Mouse (Mus musculus): ENCODE measurements around the gene Hist1h4h.

The Hist1h4h gene

DNA sequence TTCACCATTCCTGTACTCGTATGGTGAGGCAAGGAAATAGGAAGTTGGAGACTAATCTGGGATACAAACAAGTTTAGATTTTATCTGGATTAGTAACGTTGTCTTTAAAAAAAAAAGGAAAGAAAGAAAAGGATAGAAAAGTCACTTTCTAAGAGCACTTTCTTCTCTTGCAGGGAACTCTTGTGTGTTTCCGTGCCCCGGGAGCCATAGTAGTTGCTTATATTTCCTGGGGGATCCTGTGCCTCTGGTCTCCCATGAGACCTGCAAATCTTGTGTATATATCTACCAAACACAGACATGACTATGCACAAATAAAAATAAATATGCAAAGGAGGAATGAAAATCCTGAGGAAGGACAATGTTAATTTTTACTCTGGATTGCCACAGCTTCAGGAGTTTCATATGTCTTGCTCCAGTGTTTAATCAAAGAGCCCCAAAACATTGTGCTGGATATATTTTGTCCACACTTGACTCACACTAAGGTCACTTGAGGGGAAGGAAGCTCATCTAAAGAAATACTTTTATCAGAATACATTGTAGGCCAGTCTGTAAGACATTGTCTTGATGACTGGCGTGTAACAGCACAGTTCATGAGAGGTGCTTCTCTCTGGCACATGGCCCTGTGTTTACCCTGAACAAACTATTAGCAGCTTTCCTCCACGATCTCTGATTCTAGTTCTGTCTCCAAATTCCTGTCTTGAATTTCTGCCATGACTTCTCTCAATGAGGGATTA lies 46.2 kb downstream of the Hist1h4h start:
- DNase-seq (ENCODE audit: low spot score) = no peak

DNA sequence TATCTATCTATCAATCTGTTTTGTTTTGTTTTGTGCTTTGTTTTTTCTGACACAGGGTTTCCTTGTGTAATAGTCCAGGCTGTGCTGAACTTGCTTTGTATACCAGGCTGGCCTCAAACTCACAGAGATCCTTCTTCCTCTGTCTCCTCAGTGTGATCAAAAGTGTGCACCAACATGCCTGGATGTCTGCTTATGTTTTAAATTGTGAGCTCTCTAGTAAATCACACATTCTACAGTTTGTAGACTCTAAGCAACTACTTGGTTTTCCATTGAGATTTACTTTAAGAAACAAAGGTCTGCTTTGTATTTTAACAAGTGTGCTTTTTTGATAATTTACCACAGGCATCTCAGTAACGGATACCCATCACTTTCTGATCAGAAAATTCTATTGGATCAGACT lies 47.0 kb downstream of the Hist1h4h start:
- DNase-seq (ENCODE audit: low spot score) = no peak

Measured in layer of hippocampus, adult 9-10 months (tissue).